Mouse (Mus musculus) stomach, postnatal 0 days (tissue): Measurements from ENCODE around the gene Olfr91.

ENCODE experiments used
- CTCF ChIP-seq: IDR thresholded peaks from 2 replicates; pipeline ENCODE4 v1.5.1; 2016; ENCODE audit warnings: antibody characterized with exemption, low read depth, mild to moderate bottlenecking, moderate library complexity
- EP300 ChIP-seq: optimal IDR thresholded peaks from 2 replicates; pipeline ENCODE3; 2016; ENCODE audit warnings: antibody characterized with exemption

GRCm38 (mm10) chr17:37046312-37047112, 51.6 kb downstream of the Olfr91 start:
- no peak for TF ChIP-seq EP300
- TF ChIP-seq CTCF, result peak; percentile 48
